Mouse (Mus musculus): ENCODE measurements at regions not wholly inside any gene's neighbourhood (a gene's known extent, or its start where the extent isn't known, plus 50 kb on each side); places are given as distances from the start of the nearest gene placed in this dataset.
A peak's percentile ranks its signal among the peaks of the same experiment; 100 is the strongest.
"Not testable (repeated sequence)": the region's sequence is repeated elsewhere in the genome, so short reads cannot be mapped to it uniquely, and the experiment has no call there.

GRCm38 (mm10) chr8:35123196-35123621, 642.4 kb upstream of the Gm19410 start:
- no peak for DNase-seq (ENCODE audit: low read depth, low spot score)

DNA sequence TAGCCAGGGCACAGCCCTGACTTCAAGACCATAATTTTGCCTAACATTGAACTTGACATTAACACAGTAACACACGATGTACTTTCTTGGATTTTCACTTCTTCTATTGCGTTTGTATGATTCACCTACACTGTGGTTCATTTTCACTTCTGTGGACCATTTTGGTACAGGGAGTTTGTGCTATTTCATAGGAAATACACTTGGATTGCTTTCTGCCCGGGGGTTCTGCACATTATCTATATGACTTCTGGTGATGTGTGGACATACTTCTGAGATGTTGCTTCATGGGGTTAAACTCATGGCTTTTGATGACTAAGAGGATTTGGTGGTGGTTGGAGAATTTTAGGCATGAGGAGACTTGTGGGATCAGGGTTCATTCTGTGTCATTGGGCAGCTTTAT, 640.4 kb upstream of the Gm19410 start:
- DNase-seq (ENCODE audit: low read depth, low spot score) = no peak

- DNase-seq (ENCODE audit: low read depth, low spot score) = no peak
Observed at GRCm38 (mm10) chr8:35132281-35132680, 633.3 kb upstream of the Gm19410 start.

GRCm38 (mm10) chr8:35135630-35136029, 630.0 kb upstream of the Gm19410 start:
- no peak for DNase-seq (ENCODE audit: low read depth, low spot score)

DNA sequence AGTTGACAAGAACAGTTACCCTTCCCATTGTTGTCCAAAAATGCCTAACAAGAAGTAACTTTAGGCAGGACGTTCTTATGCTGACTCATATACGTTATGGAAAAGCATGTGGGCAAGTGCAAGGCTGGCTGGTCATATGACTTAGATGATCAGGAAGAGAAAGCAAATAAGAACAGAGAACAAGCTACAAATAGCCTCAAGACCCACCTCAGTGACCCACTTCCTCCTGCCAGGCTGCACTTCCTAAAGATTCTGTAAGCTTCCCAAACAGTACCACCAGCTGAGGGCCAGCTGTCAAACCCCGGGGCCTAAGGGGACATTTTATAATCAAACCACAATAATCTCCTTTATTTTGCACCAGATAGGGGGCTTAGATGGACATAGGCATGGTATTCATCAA, 628.9 kb upstream of the Gm19410 start:
- DNase-seq (ENCODE audit: low read depth, low spot score) = no peak

- no peak for DNase-seq (ENCODE audit: low read depth, low spot score)
Observed at GRCm38 (mm10) chr8:35140775-35141174, 624.8 kb upstream of the Gm19410 start.

GRCm38 (mm10) chr8:35143018-35143656, 622.5 kb upstream of the Gm19410 start:
- no peak for DNase-seq (ENCODE audit: low read depth, low spot score)

GRCm38 (mm10) chr8:35143684-35144083, 621.9 kb upstream of the Gm19410 start:
- DNase-seq (ENCODE audit: low read depth, low spot score) = no peak

GRCm38 (mm10) chr8:35144401-35144800, 621.2 kb upstream of the Gm19410 start:
- DNase-seq (ENCODE audit: low read depth, low spot score) = no peak

DNA sequence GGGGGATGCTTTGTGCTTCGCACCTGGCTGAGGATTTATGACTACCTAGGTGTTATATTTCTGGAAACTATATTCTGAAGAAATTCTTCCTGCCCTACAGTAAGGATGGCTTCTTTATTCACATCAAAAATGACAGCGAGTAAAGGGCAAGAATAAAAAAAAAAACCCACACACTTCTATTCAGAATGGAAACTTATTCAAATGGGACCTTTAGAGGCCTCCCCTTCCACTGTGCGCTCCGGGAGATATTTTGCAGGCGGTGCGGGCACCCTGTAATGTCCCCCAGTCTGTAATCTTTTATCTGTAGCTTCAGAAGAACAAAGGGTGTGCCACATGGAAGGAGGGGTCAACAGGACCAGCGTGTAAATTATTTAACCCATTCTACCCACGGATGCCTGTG, 618.1 kb upstream of the Gm19410 start:
- no peak for DNase-seq (ENCODE audit: low read depth, low spot score)

GRCm38 (mm10) chr8:35147967-35148366, 617.6 kb upstream of the Gm19410 start:
- DNase-seq (ENCODE audit: low read depth, low spot score) = no peak

GRCm38 (mm10) chr8:35152585-35152984, 613.0 kb upstream of the Gm19410 start:
- no peak for DNase-seq (ENCODE audit: low read depth, low spot score)

DNA sequence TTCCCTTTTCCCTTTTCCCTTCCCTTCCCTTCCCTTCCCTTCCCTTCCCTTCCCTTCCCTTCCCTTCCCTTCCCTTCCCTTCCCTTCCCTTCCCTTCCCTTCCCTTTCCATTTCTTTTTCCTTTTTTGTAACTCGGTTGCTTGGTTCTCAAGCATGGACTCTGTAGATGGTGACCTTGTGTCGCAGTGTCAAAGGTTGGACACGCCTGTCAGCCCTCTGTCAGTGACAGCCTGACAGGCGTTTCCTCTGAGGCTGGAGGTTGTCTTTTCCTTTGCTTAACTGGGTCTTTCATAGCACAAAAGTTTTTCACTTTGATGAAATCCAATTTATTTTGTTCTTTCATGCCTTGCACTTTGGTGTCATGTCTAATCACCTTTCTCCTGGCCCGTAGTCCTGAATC, 609.3 kb upstream of the Gm19410 start:
- no peak for DNase-seq (ENCODE audit: low read depth, low spot score)

GRCm38 (mm10) chr8:35157711-35158110, 607.9 kb upstream of the Gm19410 start:
- no peak for DNase-seq (ENCODE audit: low read depth, low spot score)

DNA sequence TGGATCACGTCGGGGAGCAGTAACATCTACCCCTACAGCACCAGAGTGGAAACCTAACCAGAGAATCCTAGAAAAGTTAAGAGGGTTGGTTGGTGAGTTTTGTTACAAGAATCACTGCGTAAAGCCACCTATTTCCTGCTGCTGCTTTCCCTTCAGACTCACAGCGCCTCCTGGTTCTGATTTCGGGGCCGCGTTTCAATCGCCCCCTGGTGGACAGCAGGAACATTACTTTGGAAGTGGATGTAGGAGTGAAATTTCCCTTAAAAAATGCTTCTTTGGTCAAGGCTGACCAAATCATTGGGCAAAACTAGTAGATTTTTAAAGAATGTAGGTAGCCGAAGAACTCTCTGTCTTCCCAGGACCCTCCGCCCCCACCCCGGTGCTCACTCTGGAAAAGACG, 606.3 kb upstream of the Gm19410 start:
- DNase-seq (ENCODE audit: low read depth, low spot score) = peak; percentile 44

- DNase-seq (ENCODE audit: low read depth, low spot score) = no peak
Observed at GRCm38 (mm10) chr8:35160230-35160629, 605.4 kb upstream of the Gm19410 start.

DNA sequence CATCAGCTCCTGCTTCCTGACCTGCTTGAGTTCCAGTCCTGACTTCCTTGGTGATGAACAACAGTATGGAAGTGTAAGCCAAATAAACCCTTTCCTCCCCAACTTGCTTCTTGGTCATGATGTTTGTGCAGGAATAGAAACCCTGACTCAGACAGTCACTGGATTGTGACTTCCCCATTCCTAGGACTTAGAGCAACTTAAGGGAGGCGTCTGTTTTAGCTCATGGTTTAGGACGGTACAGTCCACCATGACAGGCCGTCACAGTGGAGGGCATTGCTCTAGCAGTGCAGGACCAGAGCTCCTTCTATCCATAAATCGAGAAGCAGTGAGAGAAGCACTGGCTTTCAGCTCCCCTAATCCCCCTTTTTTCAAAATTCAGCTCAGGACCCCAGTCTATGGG, 603.4 kb upstream of the Gm19410 start:
- not testable (repeated sequence) for DNase-seq (ENCODE audit: low read depth, low spot score)

GRCm38 (mm10) chr8:35166611-35167010, 599.0 kb upstream of the Gm19410 start:
- DNase-seq (ENCODE audit: low read depth, low spot score) = no peak

- no peak for DNase-seq (ENCODE audit: low read depth, low spot score)
Observed at GRCm38 (mm10) chr8:35171536-35172310, 593.9 kb upstream of the Gm19410 start.

DNA sequence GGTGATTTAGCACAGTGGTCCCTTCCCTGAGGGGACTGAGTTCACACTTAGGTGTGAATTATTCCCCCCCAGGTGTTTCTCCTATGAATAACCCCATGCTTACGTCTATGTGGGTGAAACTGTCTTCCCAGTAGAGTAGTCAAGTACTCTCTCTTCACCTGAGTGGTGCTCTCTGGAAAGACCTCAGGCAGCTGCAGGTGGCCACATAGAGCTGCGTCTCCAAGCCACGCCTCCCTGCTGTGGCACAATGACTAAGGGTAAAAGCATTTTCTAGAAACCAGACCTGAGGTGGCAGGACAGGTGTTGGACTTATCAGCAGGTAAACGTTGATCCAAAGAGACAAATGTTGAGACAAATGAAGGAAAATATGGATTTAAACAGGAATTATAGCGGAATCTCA, 588.3 kb upstream of the Gm19410 start:
- no peak for DNase-seq (ENCODE audit: low read depth, low spot score)

DNA sequence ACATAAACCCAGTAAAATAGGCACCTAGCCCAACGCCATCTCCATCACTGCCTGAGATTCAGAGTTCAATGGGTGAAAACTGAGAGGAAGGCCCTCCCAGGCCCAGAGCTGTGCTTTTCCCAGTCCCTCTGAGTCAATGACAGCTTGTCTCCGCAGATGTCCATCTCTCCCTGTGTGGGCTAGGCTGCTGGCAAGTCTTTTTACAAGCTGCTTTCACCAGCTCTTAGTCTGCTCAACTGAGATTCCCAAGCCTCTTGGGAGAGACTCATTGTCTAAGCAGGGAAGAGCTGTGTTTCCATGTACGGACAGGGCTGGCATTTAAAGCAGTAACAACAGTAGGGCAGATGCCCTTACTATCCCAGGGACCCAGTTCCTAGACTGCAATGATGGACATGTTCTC, 585.5 kb upstream of the Gm19410 start:
- DNase-seq (ENCODE audit: low read depth, low spot score) = no peak

- no peak for DNase-seq (ENCODE audit: low read depth, low spot score)
Observed at GRCm38 (mm10) chr8:35182141-35182540, 583.4 kb upstream of the Gm19410 start.

- no peak for DNase-seq (ENCODE audit: low read depth, low spot score)
Observed at GRCm38 (mm10) chr8:35183423-35183822, 582.2 kb upstream of the Gm19410 start.

Measured in embryo, embryonic 11.5 days (tissue).